Mouse (Mus musculus) v-Abl transformed pro-B cells (cell line): ENCODE data around the gene Alkbh1.
"Not testable (repeated sequence)": the region's sequence is repeated elsewhere in the genome, so short reads cannot be mapped to it uniquely, and the experiment has no call there.

Source experiments
- in situ Hi-C, 2 experiments: fragments of 400-800 bp; cut with MboI; formaldehyde crosslinking; loops; one replicate each; pipeline ENCODE4 v1.15.1; 2025; ENCODE audit not compliant: unreplicated experiment in 2 of 2

Alkbh1 gene

DNA sequence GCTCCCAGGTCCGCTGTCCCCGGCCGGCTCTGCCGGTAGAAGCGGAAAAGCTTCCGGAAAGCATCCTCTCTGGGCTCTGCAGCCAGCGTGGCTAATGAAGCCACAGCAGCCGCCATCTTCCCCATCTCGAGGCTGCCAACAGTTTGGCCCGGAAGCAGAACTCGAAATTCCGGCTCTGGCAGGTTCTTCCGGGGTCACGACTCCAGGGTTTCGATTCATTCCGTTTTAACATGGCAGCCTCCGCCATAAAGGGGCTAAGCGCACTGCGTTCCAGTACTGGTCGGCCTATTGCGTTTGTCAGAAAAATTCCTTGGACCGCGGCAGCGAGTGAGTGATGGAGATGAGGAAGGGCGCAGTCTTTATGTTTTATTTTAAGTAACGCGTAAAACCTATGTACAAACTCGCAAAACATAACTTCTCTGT lies at the start of gene Alkbh1, which contains the start of gene Slirp:
Gene Alkbh1 (minus strand): TSS at position 318 of the 423 bp plus-strand sequence.
Gene Slirp (plus strand): TSS at position 197 of the 423 bp plus-strand sequence.
- in situ Hi-C loops = loop anchor here in 1 of 2 experiments (25.0 kb wide), 1 partner anchor 919 kb away; the partner anchor contains the start of gene Adck1

GRCm38 (mm10) chr12:87488683-87489082 lies 44.9 kb upstream of the Alkbh1 start:
- in situ Hi-C loops = not testable (repeated sequence)

DNA sequence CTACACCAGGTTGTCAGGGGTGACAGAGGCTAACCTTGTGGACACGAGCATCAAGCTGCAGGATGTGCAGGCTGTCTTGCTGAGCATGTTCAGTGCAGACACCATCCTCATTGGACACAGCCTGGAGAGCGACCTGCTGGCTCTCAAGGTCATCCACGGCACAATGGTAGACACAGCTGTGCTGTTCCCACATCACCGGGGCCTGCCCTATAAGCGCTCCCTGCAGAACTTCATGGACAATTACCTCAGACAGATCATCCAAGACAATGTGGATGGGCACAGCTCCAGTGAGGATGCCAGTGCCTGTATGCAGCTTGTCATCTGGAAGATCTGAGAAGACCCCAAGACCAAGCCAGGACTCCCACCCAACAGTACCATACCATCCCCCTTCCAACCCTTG lies 38.7 kb upstream of the Alkbh1 start:
- in situ Hi-C loops = not testable (repeated sequence)

- in situ Hi-C loops = loop anchor here in 1 of 2 experiments (25.0 kb wide), 1 partner anchor 1488 kb away; no protein-coding TSS in a partner anchor
These were observed 30.9 kb upstream of the Alkbh1 start for GRCm38 (mm10) chr12:87474756-87475155.

- in situ Hi-C loops = loop anchor here in 1 of 2 experiments (25.0 kb wide), 1 partner anchor 1490 kb away; no protein-coding TSS in a partner anchor
These were observed 28.4 kb upstream of the Alkbh1 start, which contains the start of gene Snw1 for GRCm38 (mm10) chr12:87471964-87472786. TSS of gene Snw1 (minus strand) at chr12:87472274.

GRCm38 (mm10) chr12:87471421-87471963 lies 27.7 kb upstream of the Alkbh1 start:
- in situ Hi-C loops = loop anchor here in 1 of 2 experiments (25.0 kb wide), 1 partner anchor 1491 kb away; no protein-coding TSS in a partner anchor

- in situ Hi-C loops = loop anchor here in 1 of 2 experiments (25.0 kb wide), 1 partner anchor 1492 kb away; no protein-coding TSS in a partner anchor
These were observed 26.7 kb upstream of the Alkbh1 start for GRCm38 (mm10) chr12:87470263-87471136.

GRCm38 (mm10) chr12:87464678-87465297 lies 21.0 kb upstream of the Alkbh1 start:
- in situ Hi-C loops = loop anchor here in 1 of 2 experiments (25.0 kb wide), 1 partner anchor 1498 kb away; no protein-coding TSS in a partner anchor

DNA sequence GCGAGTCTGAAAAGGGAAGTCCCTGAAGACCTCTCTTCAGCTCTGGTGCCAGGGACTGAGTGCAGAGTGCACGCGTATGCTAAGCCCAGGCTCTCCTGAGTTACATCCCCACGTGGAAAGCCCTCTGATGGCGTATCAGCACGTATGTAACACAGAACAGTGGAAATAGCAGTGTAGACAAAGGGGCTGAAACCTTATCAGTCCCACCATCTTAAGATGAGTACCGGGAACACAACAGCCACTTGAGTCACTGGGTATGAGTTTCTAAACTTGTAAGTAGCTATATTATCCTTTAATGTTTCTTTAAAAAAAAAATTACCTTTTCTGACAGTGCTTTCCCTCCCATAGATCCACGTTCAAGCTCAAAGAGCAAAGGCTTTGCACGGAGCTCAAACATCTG lies 5.6 kb upstream of the Alkbh1 start:
- in situ Hi-C loops = loop anchor here in 1 of 2 experiments (25.0 kb wide), 1 partner anchor 913 kb away; the partner anchor contains the start of gene Adck1

DNA sequence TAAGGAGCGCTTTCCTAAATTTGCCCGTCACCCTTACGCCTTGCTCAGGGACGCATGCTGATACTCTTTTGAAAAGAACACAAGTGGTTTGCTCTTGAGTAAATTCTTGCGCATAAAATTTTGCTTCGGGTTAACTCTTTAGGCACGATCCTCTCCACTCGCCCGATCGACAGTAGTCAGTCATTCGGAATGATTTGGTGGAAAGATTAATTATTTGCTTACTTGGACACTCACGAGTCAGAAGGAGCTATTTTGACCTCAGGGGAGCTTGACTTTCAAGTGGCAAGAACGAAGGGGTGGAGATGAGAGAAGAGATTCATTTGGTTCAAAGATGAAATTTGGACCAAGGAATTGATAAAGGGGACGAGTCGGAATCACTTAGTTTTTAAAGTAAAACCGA lies 394 bp upstream of the Alkbh1 start:
- in situ Hi-C loops = loop anchor here in 1 of 2 experiments (25.0 kb wide), 1 partner anchor 918 kb away; the partner anchor contains the start of gene Adck1

DNA sequence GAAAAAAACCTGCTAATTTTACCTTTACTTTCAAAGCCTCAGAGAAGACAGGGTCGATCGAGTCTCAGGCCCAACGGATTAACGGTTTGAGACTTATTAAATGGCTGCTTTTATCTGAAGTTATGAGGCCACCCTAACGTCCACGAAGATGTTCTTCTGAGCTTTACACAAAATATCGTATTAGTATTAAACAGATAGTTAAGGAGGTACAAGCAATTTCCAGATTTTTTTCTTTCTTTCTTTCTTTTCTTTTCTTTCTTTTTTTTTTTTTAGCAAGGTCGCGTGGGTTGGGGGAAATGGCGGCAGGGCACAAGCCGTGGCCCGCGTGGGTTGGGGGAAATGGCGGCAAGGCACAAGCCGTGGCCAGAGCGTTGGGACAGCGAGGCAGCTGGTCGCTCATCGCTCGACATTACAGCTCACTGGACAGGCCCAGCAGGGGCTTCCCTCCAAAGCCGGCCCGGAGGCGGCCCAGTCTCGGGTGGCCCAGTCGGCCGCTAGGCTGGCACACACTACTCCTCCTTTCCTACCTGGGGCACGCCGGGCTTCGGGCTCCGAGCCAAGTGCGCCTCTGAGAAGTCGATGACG lies 610 bp downstream of the Alkbh1 start:
- in situ Hi-C loops = loop anchor here in 1 of 2 experiments (25.0 kb wide), 1 partner anchor 919 kb away; the partner anchor contains the start of gene Adck1

GRCm38 (mm10) chr12:87442177-87443114 lies 1.4 kb downstream of the Alkbh1 start:
- in situ Hi-C loops = loop anchor here in 1 of 2 experiments (25.0 kb wide), 1 partner anchor 920 kb away; the partner anchor contains the start of gene Adck1

- in situ Hi-C loops = loop anchor here in 1 of 2 experiments (25.0 kb wide), 1 partner anchor 933 kb away; the partner anchor contains the start of gene Adck1
These were observed 14.9 kb downstream of the Alkbh1 start for GRCm38 (mm10) chr12:87428885-87429284.

- in situ Hi-C loops = loop anchor here in 1 of 2 experiments (25.0 kb wide), 1 partner anchor 934 kb away; the partner anchor contains the start of gene Adck1
These were observed 15.5 kb downstream of the Alkbh1 start for GRCm38 (mm10) chr12:87428295-87428694.

DNA sequence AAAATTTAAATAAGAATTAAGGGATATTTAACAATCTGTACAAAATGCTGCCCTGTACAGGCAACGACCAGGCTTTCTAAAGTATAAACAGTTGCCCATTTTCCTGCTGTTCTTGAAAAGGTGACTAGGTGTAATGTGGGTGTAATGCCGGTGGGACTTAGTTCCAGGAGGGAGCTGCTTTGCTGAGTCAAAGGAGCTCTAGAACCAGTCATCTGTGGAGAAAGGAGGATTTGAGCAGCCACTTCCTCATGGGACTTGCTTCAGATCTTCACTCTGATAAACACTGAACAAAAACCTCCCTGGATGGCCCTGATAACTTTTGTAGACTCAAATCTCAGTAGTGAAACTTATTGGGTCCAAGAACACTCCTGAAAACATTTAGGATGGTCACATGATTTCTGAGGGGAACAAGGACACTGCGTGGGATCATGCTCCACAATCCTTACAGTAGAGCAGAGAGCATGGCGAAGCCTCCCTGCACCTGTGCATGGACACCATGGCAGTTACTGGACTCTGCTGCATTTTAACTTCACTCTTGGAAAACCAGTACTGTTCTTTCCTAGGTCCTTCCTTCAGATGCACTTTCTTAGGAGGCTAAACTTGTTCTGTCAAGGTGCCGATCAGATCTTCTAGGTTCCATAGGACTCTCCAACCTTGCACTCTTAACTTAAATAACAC lies 17.3 kb downstream of the Alkbh1 start:
- in situ Hi-C loops = loop anchor here in 1 of 2 experiments (25.0 kb wide), 1 partner anchor 936 kb away; the partner anchor contains the start of gene Adck1

GRCm38 (mm10) chr12:87424516-87424915 lies 19.3 kb downstream of the Alkbh1 start:
- in situ Hi-C loops = loop anchor here (25.0 kb wide), 5 partner anchors 638 to 1888 kb away; partner anchors contain the start of genes Adck1 (in 1 of the 2) and Nrxn3 (in 1 of the 2)

- in situ Hi-C loops = loop anchor here (25.0 kb wide), 5 partner anchors 639 to 1889 kb away; partner anchors contain the start of genes Adck1 (in 1 of the 2) and Nrxn3 (in 1 of the 2)
These were observed 20.1 kb downstream of the Alkbh1 start for GRCm38 (mm10) chr12:87423700-87424099.
